Mouse (Mus musculus): ENCODE data around the gene 9230102O04Rik.

- TF ChIP-seq CTCF (IDR thresholded peaks at IDR 0.05; ENCODE audit: borderline replicate concordance, insufficient read depth, low read length) (no peak), POLR2A (IDR thresholded peaks at IDR 0.05; ENCODE audit: low read depth, low read length) (no peak)
These were observed 17.5 kb downstream of the 9230102O04Rik start for GRCm38 (mm10) chr2:9871798-9872197.
